Mouse (Mus musculus) 416B (cell line): ENCODE results near the gene Ier5l.
A peak's percentile ranks its signal among the peaks of the same experiment; 100 is the strongest.

Experiments
- DNase-seq: peaks from one replicate; pipeline ENCODE4 v3.0.0; 2011; ENCODE audit warnings: low read depth

Ier5l gene

GRCm38 (mm10) chr2:30470143-30470946, 3.7 kb downstream of the Ier5l start:
- peak; percentile 68 for DNase-seq

GRCm38 (mm10) chr2:30469796-30470142, 4.2 kb downstream of the Ier5l start:
- peak; percentile 68 for DNase-seq

- no peak for DNase-seq
Observed at GRCm38 (mm10) chr2:30469009-30469408, 5.0 kb downstream of the Ier5l start.

GRCm38 (mm10) chr2:30466787-30467186, 7.2 kb downstream of the Ier5l start:
- no peak for DNase-seq

GRCm38 (mm10) chr2:30464411-30464810, 9.6 kb downstream of the Ier5l start:
- no peak for DNase-seq

GRCm38 (mm10) chr2:30463904-30464330, 10.1 kb downstream of the Ier5l start:
- peak; percentile 96 for DNase-seq

- no peak for DNase-seq
Observed at GRCm38 (mm10) chr2:30463341-30463761, 10.7 kb downstream of the Ier5l start.

- peak; percentile 29 for DNase-seq
Observed at GRCm38 (mm10) chr2:30459241-30459640, 14.8 kb downstream of the Ier5l start.

- no peak for DNase-seq
Observed at GRCm38 (mm10) chr2:30458349-30458748, 15.7 kb downstream of the Ier5l start.

- DNase-seq, result no peak
Observed at GRCm38 (mm10) chr2:30456104-30456980, 17.7 kb downstream of the Ier5l start.

GRCm38 (mm10) chr2:30454587-30454986, 19.4 kb downstream of the Ier5l start:
- no peak for DNase-seq

- DNase-seq, result no peak
Observed at GRCm38 (mm10) chr2:30453570-30453969, 20.4 kb downstream of the Ier5l start.

GRCm38 (mm10) chr2:30451525-30451924, 22.5 kb downstream of the Ier5l start:
- DNase-seq, result no peak

- DNase-seq, result peak; percentile 53
Observed at GRCm38 (mm10) chr2:30450530-30450929, 23.5 kb downstream of the Ier5l start.

- no peak for DNase-seq
Observed at GRCm38 (mm10) chr2:30448371-30448770, 25.6 kb downstream of the Ier5l start.

- no peak for DNase-seq
Observed at GRCm38 (mm10) chr2:30446891-30447826, 26.9 kb downstream of the Ier5l start.

- no peak for DNase-seq
Observed at GRCm38 (mm10) chr2:30445312-30445711, 28.7 kb downstream of the Ier5l start.

GRCm38 (mm10) chr2:30444450-30444849, 29.6 kb downstream of the Ier5l start:
- DNase-seq, result no peak

- no peak for DNase-seq
Observed at GRCm38 (mm10) chr2:30444006-30444405, 30.0 kb downstream of the Ier5l start.

GRCm38 (mm10) chr2:30443281-30443680, 30.7 kb downstream of the Ier5l start:
- DNase-seq, result no peak

GRCm38 (mm10) chr2:30442498-30442890, 31.5 kb downstream of the Ier5l start:
- DNase-seq, result no peak
